Mouse (Mus musculus) bone marrow, adult 2 months (tissue): ENCODE measurements around the gene Aldh2. TPM values are rescaled to one million over a fixed set of nuclear protein-coding genes. Genes with fewer than 3 reads are reported as not detected.
"Not testable (repeated sequence)": the region's sequence is repeated elsewhere in the genome, so short reads cannot be mapped to it uniquely, and the experiment has no call there.

Experiments used
- H3K27ac ChIP-seq: fragments of 200-500 bp; 2 replicates; pipeline ENCODE4 v1.5.1; 2012; ENCODE audit warnings: low read depth, mild to moderate bottlenecking, control low read depth, inconsistent platforms, low read length; ENCODE audit not compliant: control insufficient read depth, poor library complexity, insufficient read depth
- H3K4me1 ChIP-seq: fragments of 200-500 bp; 2 replicates; pipeline ENCODE4 v1.6.1; 2011; ENCODE audit warnings: low read length; ENCODE audit not compliant: control insufficient read depth, insufficient read depth
- H3K4me3 ChIP-seq: fragments of 200-500 bp; replicated peaks from 2 replicates; pipeline ENCODE3; 2011; ENCODE audit warnings: mild to moderate bottlenecking, low read depth, low read length, control low read depth; ENCODE audit not compliant: control insufficient read depth
- CTCF ChIP-seq: fragments of 200-500 bp; IDR thresholded peaks from 2 replicates; pipeline ENCODE4 v1.5.1; 2011; ENCODE audit warnings: low read length, control low read depth; ENCODE audit not compliant: control insufficient read depth, insufficient read depth
- POLR2A ChIP-seq: fragments of 200-500 bp; IDR thresholded peaks from 2 replicates; pipeline ENCODE4 v1.6.1; 2011; ENCODE audit warnings: low read depth, mild to moderate bottlenecking, control low read depth, low read length, borderline replicate concordance; ENCODE audit not compliant: control insufficient read depth
- WGBS: fragments of 180-500 bp; shearing (Covaris S2); methylation state at CpG from one replicate; pipeline ENCODE4 v1.1.7; 2018; 5-methylcytosine and 5-hydroxymethylcytosine counted together
- polyA plus RNA-seq: library from polyadenylated mRNA; stranded (reverse); fragments of >200 nt; gene quantifications from 2 replicates; pipeline ENCODE4 v1.2.4, GENCODE M21; 2011; ENCODE audit warnings: low replicate concordance; ENCODE audit not compliant: missing spikeins, insufficient read depth, insufficient read length

Gene Aldh2
- polyA plus RNA-seq, 1 experiment, result 336 TPM

DNA sequence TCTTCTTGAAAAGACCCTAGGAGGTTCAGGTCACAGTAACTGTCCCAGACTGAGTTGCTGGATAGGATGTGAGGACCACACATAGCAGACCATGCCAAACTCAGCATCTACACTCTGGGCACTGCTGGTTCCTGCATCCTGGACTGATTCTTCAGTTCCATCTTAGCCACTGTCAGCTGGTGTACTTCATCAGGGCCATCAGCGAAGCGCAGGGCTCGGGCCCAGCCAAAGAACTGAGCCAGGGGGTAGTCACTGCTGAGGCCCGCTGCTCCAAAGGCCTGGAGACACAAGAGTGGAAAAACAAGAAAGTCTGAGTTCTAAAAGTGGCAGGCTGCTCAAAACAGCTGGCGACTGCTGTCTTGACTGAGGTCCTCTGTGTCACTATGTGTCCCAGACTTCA is 27.5 kb upstream of the Aldh2 start:
- WGBS, result 86% methylated on average over 5 of the region's 5 CpGs
- no peak for TF ChIP-seq POLR2A

DNA sequence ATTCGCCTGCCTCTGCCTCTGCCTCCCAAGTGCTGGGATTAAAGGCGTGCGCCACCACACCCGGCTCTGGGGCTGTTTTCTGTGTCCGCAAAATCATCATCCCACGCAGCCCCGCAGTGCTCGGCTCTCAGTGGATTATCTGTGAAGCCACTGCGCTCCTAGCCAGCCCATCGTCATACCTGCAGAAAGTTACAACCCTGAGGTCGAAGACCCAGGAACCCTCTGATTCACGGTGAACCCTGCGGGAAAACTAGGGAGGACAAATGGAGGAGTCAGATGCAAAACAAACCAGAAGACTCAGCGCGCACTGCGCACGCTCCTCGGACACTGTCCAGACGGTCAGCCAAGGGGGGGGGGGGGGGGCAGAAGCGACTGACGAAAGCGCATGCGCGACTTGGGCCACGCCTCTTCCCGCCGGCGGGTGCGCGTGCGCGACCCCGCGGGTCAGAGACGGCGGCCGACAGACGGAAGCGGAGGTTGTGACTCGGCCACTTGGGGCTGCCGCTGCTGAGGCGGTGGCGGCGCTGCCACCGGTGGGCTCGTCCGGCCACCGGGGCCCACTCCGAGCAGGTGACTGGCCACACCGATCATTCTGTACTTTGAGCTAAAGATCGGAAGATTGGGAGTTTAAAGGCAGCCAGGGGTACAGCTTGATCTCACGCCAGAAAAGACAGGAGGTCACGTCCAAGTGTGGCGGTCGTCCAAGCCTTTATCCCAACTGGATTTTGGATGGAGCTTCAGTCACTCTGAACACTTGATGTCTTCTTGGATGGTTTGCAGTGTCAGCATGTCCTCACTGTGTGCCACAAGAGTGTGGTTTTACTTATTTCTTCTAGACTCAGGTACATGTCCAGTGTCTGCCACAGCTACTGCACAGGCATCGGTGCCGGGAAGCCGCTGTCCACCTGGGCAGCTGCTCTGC is 25.2 kb upstream of the Aldh2 start, which contains the start of gene Acad12:
TSS of gene Acad12 (minus strand) at position 347 of the 922 bp plus-strand sequence.
- whole genome bisulfite sequencing, result under 1% methylated on average over 55 of the region's 58 CpGs
- H3K27ac ChIP-seq, result peak within 1 kb of the TSS; percentile 69
- peak within 1 kb of the TSS; percentile 94 for H3K4me3 ChIP-seq
- no peaks in the 10 kb centered on the region for H3K4me1 ChIP-seq
- TF ChIP-seq CTCF (no peak), POLR2A (peak; percentile 99)

More for the DNA sequence above, 27.5 kb upstream of the Aldh2 start:
- no peak overlapping the region for H3K27ac ChIP-seq
- H3K4me3 ChIP-seq, result no peak overlapping the region
- no peaks in the 10 kb centered on the region for H3K4me1 ChIP-seq

GRCm38 (mm10) chr5:121614921-121615320 is 21.3 kb upstream of the Aldh2 start:
- not testable (repeated sequence) for H3K4me1 ChIP-seq, H3K4me3 ChIP-seq, H3K27ac ChIP-seq
- WGBS, result 30% methylated on average over 3 of the region's 3 CpGs

- H3K4me1 ChIP-seq, result no peaks in the 10 kb centered on the region
- WGBS, result 80% methylated on average over 6 of the region's 6 CpGs
- no peak overlapping the region for H3K4me3 ChIP-seq
- TF ChIP-seq CTCF (no peak), POLR2A (no peak)
- no peak overlapping the region for H3K27ac ChIP-seq
Observed at GRCm38 (mm10) chr5:121612036-121612435, 18.4 kb upstream of the Aldh2 start.

- H3K27ac ChIP-seq, H3K4me3 ChIP-seq, H3K4me1 ChIP-seq: not testable (repeated sequence)
- WGBS, result 71% methylated on average over 8 of the region's 8 CpGs
- peak; percentile 15; the same call in 1 of the 2 replicates for TF ChIP-seq CTCF
Observed at GRCm38 (mm10) chr5:121609556-121610135, 16.0 kb upstream of the Aldh2 start.

DNA sequence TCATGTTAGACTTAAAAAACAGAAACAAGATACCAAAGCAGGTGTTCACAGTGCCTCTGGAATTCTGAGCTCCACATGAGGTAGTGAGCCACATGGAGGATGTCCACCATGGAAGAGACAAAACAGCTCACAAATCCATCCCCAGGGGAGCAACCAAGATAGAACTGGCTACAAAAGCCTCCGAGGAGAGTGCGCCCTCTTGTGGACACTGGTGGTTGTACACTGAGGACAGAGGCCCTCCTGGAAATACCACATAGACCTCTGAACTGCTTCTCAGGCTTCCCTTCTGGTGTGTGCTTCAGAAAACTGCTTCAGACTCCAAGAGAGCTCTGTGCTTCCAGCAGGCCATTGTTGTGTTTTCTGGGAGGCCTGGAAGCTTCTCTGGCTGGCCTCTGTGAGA is 12.5 kb upstream of the Aldh2 start:
- no peak overlapping the region for H3K4me3 ChIP-seq
- H3K27ac ChIP-seq, result no peak overlapping the region
- TF ChIP-seq CTCF (peak; percentile 93), POLR2A (no peak)
- no peaks in the 10 kb centered on the region; the same call in 1 of the 2 replicates for H3K4me1 ChIP-seq
- WGBS, result 1% methylated on average over 2 of the region's 2 CpGs

GRCm38 (mm10) chr5:121603815-121604214 is 10.2 kb upstream of the Aldh2 start:
- not testable (repeated sequence) for H3K4me3 ChIP-seq, H3K4me1 ChIP-seq, H3K27ac ChIP-seq
- WGBS, result 68% methylated on average over 1 of the region's 1 CpGs

DNA sequence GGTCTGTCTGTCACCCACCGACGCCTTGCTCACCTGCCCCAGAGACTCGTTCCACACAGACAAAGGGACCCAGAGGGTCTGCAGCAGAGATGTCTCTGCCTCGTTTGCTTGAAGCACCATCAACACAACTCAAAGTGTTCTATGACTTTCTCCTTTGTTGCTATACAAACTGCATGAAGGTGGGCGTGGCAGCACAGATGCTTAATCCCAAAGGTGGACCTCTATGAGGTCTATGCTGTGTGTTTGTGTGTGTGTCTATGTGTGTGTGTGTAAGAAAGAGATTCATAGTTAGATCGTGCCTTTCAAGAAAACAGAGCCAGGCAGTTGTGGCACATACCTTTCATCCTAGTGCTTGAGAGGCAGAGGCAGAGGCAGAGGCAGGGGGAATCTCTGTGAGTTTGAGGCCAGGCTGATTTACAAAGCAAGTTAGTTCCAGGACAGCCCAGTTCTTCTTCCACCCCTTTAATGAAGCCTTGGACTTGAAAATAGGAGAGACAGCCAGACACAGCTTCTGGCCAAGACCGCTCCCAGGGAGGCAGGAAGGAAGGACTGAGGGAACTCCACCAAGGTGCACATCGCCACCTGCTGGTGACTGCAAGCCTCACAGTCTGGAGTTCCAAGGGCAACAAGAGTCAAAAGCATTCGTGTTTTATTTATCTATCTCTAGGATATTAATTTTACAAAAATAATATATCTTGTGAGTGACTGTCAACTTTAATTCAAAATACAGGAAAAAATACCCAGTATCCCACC is 8.1 kb upstream of the Aldh2 start:
- no peak overlapping the region for H3K27ac ChIP-seq
- peaks cover 11% of the 10 kb centered on the region; the same call in 1 of the 2 replicates for H3K4me1 ChIP-seq
- 40% methylated on average over 9 of the region's 9 CpGs for WGBS
- H3K4me3 ChIP-seq, result peak overlapping the region; percentile 29
- TF ChIP-seq CTCF (peak; percentile 100), POLR2A (no peak)
